Mouse (Mus musculus) CD4-positive helper T cell, adult 2 months (primary cell): Measurements from ENCODE around the gene Pde6h.
"Not testable (repeated sequence)": the region's sequence is repeated elsewhere in the genome, so short reads cannot be mapped to it uniquely, and the experiment has no call there.

Source experiments
- DNase-seq: peaks from one replicate; pipeline ENCODE4 v3.0.0-alpha.2; 2012; ENCODE audit warnings: low read depth, missing footprints, low spot score

The Pde6h gene

DNA sequence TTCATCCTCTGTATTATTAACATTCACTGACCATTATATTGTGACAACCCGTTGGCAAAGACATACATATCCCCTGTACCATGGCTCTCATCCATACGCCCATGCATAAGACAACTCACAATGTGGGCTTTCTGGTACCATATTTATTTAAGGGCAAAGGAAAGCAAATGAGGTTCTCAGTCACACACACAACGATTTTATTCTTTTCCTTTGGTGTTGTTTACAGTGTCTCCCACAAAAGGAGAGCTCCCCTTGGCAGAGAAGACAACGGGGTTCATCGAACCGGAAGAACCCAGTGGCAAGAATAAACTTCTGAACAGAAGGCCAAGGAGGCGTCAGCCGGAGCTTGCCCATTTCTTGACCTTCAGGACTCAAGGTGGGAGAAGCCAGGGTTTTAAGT, at the start of gene Pde6h:
Gene Pde6h (plus strand): TSS at position 301 of the 400 bp plus-strand sequence.
- DNase-seq = no peak

DNA sequence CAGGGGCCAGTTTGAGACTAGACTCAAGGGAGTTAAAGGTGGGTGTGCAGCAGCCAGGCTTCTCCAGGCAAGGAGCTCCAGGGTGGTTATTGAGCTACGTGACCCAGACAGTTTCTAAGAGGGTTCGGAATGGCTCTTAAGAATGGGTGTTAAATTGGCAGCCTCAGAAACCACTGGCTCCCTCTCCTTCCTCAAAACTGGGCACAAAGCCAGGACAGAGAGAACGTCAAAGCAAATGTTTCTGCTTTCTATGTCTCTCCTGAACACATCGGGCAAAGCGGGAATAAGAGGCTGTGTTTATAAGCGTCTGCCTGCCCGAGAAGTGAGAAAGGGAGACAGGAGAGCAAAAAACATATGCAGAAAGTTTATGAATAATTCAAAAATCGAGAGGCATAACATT, 49.0 kb upstream of the Pde6h start:
- DNase-seq = no peak

DNA sequence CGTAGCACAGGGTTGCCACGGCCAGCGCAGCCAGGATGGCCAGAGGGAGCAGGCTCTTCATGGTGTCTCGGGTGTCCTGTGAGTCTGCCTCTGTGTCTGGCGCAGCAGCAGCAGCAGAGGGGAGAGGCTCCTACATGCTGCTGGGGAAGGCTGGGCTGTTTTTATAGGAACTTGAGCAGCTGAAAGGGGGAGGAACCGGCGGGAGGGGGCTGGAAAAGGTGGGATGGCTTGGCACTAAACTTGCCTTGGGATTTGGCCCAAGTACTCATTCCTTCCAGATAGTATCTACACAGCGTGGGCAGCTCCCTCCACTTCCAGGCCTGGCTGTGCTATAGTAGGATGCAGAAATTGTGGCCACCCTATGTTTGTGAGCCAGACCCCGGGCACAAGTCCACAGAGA, 48.0 kb upstream of the Pde6h start, which contains the start of gene Mgp:
Gene Mgp (minus strand): TSS at position 154 of the 400 bp plus-strand sequence.
- DNase-seq = no peak

DNA sequence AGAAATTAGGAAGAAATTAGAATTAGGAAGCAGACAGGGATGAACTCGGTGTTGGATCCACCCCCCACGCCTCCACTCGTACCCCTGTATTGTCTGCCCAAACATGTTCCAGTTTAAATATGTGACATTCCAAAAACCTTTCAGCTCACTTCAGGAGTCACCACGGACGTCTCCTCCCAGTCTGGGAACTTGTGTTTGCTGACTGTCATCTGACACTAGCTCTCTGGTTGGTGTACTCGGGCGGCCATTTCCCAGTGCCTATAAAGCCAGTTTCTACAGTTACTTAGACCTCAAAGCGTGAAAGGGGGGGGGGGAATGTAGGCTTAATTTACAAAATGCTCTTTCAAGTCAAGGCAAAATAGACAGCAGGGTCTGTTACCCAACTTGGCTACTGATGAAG, 42.0 kb upstream of the Pde6h start:
- DNase-seq = no peak

DNA sequence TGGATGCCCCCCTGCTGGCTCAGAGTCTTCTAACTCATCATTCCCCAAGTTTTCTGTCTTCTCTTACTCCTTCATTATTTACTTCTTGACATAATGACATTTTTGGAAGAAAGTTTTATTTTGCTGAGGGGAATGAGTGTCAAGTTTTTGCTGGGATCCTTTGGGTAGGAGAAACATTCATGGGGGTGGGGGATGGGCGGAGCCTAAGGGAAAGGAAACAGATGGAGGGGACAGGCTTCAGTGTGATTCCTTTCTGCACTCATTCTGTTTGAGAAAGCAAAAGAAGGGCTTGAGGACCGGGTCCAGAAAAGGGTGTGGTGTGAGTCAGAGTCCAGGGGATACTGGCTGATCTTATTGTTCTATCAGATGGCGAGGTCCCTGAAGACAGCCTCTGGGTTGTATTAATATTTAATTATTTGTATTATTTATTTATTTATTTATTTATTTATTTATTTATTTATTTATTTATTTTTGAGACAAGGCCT, 40.2 kb upstream of the Pde6h start:
- no peak for DNase-seq

DNA sequence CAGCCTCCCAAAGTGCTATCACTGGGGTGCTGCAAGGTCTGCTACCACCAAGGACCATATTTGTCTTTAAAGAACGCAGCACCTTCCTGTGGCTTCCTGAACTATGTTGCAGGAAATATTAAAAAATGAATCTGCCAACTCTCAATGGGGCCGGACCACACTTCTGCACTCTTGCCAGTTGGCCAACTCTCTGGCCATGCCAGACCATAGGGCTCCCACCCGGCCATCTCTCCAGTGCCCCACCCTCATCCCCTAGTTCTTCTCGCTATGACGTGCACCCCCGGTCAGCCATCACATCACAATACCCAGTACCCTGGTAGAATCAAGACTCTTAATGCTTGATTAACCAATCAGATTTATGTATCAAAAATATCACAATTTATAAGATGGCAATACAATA, 39.7 kb upstream of the Pde6h start:
- DNase-seq = no peak

DNA sequence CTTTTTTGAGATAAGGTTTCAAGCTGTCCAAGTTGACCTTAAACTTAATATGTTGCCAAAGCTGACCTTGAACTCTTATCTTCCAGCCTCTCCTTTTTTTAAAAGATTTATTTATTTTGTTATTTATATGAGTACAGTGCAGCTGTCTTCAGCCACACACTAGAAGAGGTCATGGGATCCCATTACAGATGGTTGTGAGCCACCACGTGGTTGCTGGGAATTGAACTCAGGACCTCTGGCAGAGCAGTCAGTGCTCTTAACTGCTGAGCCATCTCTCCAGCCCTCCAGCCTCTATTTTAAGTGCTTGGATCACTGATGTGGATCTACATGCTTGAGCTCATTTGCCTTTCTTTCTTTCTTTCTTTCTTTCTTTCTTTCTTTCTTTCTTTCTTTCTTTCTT, 38.9 kb upstream of the Pde6h start:
- DNase-seq = not testable (repeated sequence)

DNA sequence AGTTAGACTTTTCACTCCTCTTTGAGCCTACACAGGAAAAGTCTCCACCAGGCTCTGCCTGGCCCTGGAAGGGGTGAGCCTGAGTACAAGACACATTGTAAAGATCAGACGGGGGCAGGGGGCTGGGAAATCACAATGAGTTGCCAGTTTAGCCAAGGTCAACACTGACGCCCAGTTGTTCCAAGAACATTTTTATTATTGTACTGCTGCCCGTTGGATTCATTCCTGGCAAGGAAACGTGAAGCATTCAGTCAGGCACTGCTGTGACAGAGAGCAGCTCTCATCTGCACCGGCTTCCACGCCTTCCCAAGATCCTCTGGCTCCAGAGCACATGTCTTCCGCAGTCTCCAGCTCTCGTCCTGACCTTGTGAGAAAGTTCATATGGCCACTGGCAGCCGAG, 35.8 kb upstream of the Pde6h start:
- DNase-seq = no peak

DNA sequence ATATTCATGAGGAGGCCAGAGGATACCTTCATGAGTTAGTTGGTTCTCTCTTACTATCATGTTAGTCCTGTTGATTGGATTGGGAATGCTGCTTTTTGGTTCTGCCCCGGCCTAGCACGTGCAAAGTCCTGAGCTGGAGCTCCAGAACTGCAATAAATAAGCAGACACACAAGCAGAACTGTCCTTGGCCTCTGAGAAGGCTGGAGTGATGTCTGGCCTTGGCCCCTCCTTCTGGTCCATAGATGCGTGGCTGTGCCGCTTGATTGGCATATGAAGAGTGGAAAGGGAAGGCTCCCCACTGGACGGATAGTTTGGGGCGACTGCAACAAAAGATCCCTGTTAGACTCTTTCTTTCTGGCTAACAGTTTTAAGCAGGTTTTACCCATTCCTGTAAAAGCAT, 34.6 kb upstream of the Pde6h start:
- DNase-seq = no peak

DNA sequence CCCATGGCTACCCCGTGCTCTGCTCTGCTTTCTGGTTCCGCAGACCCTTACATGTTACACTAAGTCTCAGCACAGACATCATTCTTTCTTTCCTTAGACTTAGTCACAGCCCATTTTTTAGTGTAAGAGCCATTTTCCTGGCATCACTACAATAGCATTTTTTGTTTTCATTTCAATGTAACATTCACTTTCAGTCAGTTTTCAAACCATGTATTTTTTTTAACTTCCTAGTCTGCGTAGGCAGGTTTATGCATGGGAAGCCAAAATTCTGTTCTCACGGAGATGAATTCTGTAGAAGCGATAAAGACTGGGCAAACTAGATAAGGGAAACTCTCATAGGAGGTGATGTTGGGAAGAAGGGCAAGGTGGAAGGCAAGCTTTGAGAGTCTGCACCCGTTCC, 34.1 kb upstream of the Pde6h start:
- no peak for DNase-seq

DNA sequence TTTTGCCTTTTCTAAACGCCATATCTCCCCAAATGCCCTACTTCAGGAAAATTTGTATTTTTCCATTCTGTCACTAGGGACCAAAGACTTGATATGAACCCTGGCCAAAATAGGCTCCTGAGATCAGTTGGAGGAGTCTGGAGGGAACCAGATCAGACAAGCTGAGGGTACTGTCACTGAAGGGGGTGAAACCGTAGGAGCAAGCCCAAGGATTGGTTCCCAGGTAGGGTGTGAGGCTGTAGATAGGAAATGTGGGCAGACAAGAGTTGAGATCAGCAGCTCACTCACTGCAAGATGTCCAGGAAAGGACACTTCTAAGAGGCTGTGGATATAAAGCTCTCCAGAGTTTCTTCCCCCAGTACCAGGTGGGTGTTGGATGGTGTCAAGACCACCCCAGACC, 31.6 kb upstream of the Pde6h start:
- DNase-seq = no peak

DNA sequence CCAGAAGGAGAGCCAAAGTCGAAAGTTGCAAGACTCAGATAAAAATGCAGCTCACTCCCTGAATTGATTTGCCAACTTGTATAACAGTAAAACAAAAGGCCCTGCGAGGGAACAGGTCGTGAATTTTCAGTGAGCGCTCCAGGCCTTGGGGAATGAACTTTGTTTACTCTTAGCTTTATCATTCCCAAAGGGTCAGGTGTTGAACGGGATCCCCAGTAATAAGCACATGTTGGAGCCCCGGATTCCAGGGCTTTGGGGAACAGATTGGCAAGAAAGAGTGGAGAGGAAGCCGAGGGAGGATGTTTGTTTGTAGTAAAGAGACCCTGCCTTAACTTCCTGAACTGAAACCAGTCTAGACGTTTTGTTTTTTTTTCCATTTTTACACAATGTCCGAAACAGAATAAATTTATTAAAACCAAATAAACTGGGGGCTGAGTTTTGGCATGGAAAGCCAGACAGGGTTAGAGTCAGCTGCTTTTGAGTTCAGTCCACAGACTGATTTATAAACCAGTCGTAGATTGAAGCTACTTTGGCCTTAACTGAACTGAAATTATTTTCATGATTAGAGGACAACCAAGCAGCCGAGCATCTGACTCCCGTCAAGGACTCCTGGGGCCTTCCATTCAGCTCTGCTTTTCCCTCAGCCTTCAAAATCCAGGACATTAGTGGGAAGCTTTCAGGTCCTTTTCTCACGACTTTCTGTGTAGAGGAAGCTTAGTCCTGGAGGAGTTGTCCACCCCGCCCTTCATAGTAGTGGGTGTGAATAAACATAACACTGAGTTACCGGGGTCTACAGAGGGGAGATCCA, 28.9 kb upstream of the Pde6h start:
- DNase-seq = no peak

DNA sequence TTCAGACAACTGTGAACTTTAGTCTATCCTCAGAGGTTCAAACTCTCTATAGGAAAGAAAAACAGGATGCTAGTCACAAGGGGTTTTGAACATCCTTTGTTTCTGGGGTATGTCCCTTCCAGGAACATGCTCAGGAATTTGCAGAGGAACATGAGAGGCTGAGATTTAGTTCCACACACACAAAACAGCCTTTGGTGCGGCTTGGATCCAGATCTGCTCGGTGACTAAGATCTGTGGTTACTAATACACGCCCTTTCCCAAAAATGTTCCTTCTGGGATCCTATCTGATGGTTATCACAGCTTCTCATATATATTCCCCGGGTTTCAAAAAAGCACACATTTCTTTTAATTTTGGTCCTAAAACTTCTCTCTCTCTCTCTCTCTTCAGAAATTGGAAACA, 25.8 kb upstream of the Pde6h start:
- no peak for DNase-seq

DNA sequence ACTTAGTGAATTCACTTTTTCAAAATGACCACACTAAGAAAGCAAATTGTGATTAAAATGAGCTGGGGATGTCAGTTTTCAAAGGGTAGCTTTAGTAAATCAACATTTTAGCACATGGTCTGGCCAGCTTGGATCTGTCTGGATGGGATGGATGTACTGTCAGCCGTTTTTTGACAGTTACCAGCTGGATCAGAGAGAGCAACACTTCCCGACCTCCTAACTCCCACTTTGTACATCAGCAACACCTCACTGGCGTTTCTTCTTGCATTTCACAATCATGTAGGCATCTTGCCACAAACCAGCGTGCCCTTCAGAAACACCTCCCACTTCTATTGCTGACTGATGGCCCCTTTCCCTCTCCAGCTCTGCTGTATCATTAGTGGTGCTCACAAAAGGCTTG, 25.4 kb upstream of the Pde6h start:
- DNase-seq = no peak

DNA sequence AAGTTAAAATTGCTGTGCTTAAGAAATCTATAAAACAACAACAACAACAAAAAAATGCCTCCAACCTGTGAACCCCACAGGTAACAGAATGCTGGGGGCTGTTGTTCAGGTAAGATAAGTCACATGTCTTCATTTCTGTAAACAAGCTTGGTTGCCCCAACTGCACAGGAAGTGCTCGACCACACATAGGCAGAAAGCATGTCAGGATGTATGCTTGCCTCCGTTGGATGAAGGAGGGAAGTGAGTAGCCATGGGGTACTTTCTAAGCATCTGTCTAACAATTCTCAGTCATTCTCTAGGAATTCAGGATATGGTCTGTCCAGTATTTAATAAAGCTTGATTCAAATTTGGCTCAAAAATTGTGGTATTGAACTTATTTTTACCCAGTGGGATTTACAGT, 24.7 kb upstream of the Pde6h start:
- peak; percentile 25 for DNase-seq

DNA sequence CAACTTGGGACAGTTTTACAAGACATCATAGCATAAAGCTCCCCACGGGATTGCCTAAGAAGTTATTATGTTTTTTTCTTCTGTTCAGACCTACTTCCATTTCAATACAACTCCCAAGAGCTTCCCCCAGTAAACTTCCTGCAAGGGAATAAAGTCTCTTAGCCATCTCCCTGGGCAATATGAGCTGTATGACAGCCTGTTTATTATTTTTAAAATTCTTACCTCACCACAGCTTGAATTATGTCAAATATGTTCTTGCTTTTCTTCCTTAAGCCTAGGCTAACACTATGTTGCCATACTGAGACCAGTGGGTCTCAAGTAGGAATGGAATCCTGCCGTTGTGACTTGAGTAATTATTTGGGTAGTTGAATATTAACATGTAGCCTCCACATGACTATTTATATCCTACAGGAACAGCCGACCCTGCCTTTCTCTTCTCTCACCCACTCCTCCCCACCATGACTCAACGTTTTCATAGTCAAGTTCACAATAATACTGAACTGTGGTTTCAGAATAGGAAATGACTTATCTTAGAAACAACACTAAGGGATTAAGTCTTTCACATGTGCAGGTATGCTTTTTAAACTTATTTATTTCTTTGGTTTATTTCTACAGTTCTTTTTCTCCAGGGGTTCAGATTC, 23.1 kb upstream of the Pde6h start:
- DNase-seq = no peak

DNA sequence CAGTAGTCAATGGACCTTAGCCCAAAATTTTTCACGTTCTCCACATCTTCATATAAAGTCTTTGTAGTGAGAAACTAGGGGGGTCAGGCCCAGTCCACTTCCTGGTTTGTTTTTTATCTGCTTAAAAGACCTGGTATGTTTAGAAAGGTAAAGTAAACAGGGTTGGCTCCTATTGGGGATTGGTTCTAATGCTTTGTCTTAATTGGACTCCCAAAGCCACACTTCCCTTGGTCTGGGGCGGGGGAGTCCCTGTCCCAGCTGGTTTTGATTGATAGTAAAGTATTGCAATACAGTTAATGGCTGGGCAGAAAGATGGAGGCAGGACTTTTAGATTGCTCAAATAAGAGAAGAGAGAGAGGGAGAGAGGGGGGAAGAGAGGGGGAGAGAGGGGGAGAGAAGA, 22.6 kb upstream of the Pde6h start:
- no peak for DNase-seq

DNA sequence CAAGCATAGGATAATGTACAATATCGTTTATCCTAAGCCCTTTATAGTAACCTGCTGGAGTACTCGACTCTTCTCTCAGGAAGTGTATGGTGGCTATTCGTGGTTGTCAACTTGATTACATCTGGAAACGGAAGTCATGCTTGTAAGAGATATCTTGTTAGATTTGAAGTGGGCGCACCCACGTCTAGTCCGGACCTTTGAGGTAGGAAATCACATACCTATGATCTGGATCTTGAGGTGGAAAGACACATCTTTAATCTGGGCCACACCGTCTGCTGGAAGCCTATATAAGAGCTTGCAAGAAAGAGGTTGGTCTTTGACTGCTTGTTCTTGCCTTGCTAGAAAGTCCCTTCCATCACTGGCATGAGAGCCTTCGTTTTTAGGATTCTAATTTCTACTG, 21.1 kb upstream of the Pde6h start:
- peak; percentile 64 for DNase-seq

DNA sequence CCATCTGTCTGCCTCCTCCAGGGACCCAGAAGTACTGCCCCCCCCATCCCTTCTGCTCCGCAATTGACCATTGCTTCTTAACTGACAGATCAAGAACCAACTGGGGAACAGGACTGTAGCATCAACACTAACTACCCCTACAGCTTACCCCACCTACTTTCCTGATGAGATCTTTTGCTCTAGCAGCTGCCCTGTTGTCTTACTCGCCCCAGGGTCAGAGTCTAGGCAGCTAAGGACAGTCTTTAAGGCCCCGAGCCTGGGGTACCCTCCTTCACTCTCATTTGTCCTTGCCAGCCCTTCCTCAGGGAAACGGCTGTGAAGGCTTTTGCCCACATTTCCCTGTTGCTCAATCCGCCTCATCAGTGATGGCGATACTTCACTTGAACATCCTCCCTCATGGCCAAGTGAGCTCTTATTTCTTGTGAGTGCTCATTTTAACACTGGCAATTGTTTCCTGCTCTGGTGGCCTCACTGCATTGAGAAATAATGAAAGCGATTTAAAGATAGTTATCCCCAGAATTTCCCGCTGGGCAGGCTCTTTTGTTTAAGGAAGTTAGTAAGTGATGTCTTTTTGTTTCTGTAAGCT, 19.7 kb upstream of the Pde6h start:
- no peak for DNase-seq

DNA sequence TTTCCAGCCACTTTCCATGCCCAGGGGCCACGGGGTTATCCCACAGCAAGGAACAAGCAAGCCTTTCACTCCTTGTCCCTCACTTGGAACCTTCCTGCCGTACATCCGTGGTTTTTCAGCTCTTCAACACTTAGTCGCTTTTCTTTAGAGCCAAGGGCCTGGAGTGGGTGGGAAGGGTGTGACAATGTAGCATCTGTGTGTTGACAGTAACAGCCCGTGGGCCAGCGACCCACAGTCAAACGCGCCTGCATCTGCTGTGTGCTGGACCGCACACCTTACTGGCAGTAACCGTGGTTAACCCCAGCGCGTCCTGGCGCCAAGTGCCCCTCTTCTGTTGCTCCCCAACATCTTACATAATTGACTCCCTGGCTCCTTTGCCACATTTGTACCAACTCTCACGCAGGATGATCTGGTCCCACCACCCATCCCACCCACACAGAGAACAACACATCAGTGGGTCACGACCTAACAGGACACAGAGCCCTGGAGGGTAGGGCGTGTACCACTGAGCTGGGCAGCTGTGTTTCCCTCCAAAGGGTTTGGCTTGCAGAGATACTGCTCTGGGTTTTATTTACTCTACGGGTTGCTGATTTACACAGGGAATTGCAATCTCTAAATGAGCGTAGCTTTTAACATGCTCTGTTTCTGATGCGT, 17.2 kb upstream of the Pde6h start:
- DNase-seq = no peak

DNA sequence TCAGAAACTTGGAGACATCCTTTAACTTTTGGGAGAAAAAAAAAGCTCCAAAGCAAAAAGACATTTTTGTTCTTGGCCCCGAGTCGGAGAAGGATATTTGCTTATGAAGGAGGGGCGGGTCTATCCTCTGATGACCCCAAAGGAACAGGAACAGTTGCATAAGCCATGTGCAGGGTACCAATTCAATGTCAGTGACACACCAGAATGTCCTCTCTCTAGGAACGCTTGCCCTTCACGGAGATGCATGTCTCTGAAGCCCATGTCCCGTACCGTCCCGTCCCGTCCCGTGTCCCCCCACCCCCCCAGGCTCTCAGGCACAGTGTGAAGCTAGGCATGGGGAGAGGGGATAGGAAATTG, 16.7 kb upstream of the Pde6h start:
- no peak for DNase-seq

DNA sequence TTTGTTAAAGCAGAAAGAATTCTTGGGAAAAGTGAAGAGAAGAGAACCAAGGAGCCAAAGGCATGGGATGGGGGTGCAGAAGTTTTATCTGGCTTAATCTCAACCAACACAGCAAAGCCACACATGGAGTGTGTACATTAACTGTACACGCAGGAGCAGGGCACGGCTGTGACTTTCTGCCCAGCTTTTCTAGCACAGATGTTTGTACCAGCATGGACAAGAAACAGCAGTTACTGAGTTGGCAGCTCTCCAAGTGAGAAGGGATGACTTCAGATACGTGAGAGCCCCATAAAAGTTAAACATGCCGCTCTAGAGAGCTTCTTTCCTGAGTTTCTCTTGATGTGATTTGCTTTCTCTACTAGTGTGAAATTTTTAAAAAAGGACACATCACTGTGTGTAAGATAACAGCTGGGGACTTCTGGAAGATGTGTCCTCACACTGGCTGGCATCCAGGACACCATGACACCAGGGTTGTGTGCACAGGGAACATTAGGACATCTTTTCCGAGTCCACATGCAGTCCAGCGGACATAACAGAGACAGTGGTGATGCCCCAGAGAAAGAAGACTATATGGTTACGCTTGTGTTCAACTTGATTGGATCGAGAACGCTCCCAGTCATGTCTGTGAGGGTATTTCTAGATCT, 13.3 kb upstream of the Pde6h start:
- DNase-seq = no peak
